Mouse (Mus musculus): ENCODE measurements around the gene Akap8l.
A peak's percentile ranks its signal among the peaks of the same experiment; 100 is the strongest.

Akap8l gene

DNA sequence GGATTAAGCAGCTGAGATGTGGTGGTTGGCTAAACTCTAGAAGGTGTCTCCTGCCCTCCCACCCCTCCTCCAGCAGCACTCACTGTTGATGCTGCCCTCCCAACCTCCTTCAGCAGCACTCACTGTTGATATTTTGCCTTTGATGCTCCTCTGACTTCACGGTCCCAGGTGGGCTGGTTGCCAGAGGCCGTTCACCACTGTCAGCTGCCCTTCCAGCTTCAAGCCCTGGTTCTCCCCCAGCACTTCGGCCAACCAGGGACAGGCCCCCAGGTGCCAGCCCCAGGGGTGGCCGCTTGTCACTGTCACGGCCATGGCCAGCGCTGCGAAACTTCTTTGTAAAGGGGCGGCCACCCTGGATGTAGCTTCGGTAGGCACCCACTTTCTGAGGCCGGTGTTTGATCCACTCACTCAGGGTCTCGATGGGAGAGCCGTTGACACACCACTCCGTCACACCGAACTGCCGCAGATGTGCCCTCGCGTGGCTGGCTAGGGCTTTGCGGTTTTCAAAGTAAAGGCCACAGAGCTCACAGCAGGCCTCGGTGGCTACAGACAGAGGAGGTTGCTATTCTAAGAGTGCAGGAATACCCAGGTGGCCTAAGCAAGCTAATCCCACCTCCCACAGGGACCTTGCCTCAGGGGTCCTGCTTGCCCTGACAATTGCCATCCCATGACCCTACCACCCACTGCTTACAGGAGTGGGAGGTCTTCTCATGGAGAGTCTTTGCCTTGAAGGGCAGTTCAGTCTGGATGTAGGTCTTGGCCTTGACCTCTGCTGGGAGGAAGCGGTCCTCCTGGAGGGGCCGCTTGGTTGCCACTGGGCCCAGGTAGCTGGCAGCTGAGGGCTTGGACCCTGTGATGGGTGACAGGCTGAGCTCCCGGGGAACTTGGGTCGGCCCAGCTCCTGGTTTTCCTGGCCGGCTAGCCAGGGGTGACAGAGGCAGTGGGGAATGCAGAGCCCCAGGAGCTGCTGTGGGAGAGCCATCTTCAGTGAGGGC lies 6.7 kb upstream of the Akap8l start:
- DNase-seq: no peak

- no peak for DNase-seq
Measured at GRCm38 (mm10) chr17:32356281-32356680, 5.9 kb upstream of the Akap8l start.

DNA sequence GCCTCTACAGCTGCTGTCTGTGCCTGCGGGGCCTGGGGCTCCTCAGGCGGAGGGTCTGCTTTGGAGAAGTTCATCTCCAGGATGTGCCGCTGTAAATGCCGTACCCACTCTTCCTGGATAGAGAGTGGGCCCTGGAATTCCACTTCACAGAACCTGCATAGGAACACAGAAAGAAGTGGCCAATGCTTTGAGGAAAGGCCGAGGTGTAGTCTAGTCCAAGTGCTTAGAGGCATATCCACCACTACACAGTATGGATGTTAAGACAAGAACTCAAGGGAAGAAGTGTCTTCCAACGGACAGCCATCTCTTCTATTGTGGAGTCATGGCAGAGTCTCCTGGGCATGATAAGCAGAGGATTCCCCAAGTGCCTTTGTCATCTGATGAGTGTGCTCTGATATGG lies 4.6 kb upstream of the Akap8l start:
- no peak for DNase-seq

- DNase-seq: no peak
Measured at GRCm38 (mm10) chr17:32354211-32354610, 3.8 kb upstream of the Akap8l start.

- peak; percentile 64 to 76 for DNase-seq
Measured at GRCm38 (mm10) chr17:32353696-32354095, 3.3 kb upstream of the Akap8l start.

GRCm38 (mm10) chr17:32351726-32352125 lies 1.3 kb upstream of the Akap8l start:
- DNase-seq: no peak

GRCm38 (mm10) chr17:32351269-32351668 lies 862 bp upstream of the Akap8l start:
- DNase-seq: no peak

DNA sequence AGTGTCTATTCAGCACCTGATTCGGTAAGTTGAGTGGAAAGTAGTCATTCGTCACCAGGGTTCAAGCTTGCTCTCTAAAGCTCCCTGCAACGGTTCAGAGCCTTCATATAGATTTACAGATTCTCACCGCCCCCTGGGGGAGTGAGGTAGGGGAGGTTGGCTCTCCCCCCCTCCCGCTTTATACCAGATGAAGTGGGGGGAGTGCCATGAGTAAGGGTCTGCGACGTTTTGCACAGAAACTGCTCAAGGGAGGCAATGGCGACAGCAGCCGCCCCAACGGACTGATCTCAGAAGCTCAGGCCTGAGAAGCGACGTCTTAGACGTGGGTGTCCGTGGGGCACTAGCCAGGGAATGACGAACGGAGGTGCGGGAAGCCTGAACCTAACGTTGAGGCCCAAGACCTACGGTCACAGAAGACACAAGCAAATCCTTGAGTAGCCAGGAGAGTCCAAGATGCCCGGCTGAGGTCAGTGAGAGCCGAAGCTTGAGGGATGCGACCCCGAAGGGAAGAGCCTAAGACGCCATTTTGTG lies 491 bp downstream of the Akap8l start:
- no peak for DNase-seq

DNA sequence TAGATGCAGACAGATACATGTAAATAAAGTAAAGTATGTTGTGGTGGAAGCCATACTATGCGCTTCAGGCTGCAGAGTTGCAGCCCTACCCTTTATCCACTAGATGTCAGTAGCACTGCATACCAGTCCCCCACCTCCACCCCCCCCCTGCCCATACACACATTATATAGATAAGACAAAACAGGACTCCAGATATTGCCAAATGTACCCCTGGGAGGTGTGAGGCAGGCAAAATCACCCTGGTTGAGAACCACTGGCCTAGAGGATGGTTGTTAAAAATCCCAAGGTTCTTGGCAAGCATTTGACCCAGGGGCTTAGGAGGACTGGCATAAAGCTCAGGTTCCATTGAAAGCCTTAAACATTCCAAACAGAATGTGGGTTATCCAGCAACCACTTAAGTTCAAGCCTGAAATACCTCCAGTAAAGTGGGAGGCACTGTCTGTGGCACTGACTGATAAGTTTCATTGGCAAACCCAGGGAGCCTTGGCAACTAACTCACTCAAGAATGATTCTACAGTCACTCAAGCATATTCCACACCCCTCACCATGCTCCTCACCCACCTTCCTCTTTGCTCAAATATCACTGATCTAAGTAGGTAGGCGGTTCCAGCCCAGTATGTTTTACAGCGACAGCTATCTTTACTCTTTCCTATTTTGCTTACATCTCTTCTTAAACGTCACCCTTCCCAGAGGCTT lies 1.2 kb downstream of the Akap8l start:
- peak; percentile 37 to 64 for DNase-seq

DNA sequence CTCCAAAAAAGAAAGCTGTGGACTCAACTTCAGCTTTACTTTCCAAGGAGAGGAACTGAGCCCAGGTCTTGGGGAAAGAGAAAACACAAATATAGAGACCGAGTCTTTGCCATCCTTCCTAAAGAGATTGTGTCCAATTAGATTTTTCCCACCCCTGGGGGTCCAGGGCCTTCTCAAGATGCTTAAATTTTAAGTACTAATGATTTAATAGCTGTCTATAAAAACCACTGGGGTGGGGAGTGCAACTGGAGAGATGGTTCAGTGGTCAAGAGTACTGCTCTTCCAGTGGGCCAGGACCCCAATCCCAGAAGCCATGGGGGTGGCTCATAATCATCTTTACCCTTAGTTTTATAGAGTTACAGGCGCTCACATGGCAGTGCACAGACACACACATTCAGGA lies 2.0 kb downstream of the Akap8l start:
- no peak for DNase-seq

DNA sequence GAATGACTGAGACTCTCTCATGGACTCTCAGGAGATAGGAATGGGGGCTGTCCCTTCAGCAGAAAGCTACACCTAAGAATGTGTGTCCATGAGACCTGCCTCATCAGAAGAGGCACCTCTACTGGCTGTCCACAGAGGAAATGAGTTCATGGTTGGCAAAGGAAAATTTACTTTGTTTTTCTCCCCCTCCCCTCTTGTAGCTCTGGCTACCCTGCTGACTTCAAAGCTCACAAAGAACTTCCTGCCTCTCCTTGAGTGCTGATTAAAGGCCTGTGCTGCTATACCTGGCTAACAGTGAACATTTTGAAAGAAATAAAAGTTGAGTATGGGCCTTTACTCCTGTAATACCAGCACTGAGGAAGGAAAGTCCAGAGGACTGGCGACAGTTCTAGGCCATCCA lies 9.3 kb downstream of the Akap8l start:
- DNase-seq: no peak

GRCm38 (mm10) chr17:32340110-32340509 lies 10.3 kb downstream of the Akap8l start:
- DNase-seq: no peak

DNA sequence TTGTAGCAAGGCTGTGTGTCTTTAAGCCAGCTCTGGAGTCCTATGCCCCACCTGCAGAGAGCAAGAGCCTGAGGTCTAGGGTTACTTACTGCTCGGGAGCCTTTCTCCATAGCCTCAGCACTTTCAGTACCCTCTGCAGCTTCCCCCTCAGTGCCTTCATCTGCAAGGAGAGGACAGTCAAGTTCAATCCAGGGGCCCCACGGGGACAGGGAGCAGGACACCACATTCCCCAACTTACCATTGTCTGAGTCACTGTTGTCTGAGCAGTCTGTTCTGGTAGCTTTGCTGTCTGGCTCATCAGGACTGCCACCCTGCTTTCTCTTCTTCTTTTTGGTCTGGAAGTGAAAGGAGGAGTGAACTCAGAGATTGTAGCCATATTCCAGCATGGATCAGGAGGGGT lies 14.5 kb downstream of the Akap8l start:
- no peak for DNase-seq

DNA sequence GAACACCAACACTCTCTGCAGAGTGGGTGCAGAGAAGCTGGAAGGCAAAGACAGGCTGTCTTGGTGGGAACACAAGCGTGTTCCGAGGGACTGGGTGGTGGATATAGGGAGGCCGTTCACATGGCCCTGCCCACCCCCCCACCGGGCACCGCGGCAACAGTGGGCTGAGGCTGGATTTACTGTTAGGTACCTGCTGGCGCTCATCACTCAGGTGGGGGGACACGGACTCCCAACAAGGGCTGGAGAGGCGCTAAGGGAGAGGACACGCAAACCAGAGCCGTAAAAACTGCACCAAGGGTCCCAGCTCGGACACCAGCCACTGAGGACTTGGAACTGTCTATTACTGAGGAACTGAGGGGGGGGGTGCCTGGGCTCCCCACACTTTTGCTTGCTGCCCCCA lies 15.5 kb downstream of the Akap8l start:
- no peak for DNase-seq

- DNase-seq: no peak
Measured at GRCm38 (mm10) chr17:32333675-32334303, 16.6 kb downstream of the Akap8l start.

GRCm38 (mm10) chr17:32327501-32327900 lies 22.9 kb downstream of the Akap8l start:
- DNase-seq: no peak

- DNase-seq: no peak
Measured at GRCm38 (mm10) chr17:32322809-32323208, 27.6 kb downstream of the Akap8l start.

DNA sequence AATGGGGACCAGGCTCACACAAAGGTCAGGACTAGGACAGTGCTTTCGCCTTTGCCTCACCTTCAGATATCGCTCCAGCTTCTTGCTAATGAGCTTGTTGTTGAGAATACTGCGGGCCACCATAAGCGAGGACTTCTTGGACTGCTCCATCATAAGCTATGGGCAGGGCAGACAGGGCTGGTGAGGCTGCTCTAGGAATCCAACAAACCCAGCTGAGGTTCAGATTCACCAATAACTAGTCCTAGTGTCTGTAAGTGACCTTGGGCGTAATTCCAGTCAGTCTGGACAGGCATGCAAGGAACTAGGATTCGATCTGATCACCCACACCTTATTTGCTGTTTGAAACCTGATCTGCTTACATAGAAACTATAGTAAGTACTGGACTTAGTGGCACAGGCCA lies 28.6 kb downstream of the Akap8l start:
- peak in 1 of 2 experiments; percentile 21 for DNase-seq

- no peak for DNase-seq
Measured at GRCm38 (mm10) chr17:32321390-32321734, 29.0 kb downstream of the Akap8l start.

- DNase-seq: peak; percentile 97 to 99
Measured at GRCm38 (mm10) chr17:32320597-32321389, 29.6 kb downstream of the Akap8l start, which contains the start of gene Akap8. TSS of gene Akap8 (minus strand) at chr17:32321238.

DNA sequence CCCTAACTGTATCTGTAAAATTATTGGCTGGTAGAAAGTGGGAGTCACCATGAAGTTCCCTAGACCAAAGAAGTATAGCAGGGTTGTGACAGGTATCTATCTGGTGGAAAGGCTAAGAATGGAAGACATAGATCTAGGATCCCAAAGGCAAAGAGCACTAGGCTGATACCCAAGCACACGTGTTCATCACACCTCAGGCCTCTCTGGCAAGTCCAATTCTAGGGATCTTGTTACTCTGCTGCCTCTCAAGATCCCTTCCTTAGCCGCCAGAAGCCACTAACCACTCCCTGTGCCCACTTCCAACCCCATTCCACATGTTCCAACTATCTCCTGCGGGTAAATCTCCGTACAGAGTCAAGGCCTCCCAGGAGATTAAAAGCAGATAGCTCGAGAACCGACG lies 30.5 kb downstream of the Akap8l start:
- no peak for DNase-seq

DNA sequence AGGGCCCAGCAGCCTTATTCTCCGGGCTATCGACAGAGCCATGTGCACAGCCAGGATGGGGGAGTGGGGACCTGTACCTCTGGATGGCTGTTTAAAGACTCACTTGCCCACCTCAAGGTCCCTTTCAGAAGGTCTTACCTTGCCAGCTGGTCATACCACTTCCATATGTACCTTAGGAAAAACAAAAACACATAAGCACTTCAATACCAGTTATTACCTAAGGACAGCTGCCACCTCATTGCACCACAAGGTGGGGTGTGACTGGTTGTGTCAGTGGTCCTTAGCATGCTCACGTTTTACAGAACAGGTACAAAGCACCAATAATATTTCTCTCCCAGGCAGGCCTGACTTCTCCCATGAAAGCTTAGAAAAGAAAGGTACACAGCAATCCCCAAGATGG lies 32.7 kb downstream of the Akap8l start:
- DNase-seq: no peak
